Comparison of ENCODE assay signal across 20 mouse cellular contexts in genomic region chr2:6507071-6507470, GRCm38 (mm10).
DNase-seq lines count a peak whose midpoint lies in the region; ATAC-seq lines count a peak whose summit lies in the region.
"Had no signal": no experiment of that assay in that cellular context is flagged by ENCODE, and none has a peak within 500 bp of the region (broad histone marks: within the 10 kb centered on the region; RNA-seq: fewer than 3 reads in every experiment).

No protein-coding gene starts in this region.

- H3K4me1 ChIP-seq in forebrain, embryonic 11.5 days (replicated peaks; ENCODE audit: control insufficient read depth, insufficient read depth, low read length), result 0 out of 2 replicates have a peak, but pooled peaks cover 2% of the 10 kb centered on the region
- H3K4me1 ChIP-seq in forebrain, embryonic 12.5 days, result peaks cover 10% of the 10 kb centered on the region; the same call in 1 of the 2 replicates
- H3K4me1 ChIP-seq in kidney, embryonic 14.5 days (ENCODE audit: control insufficient read depth, insufficient read depth, low read length), result no peaks in the 10 kb centered on the region; the same call in 1 of the 2 replicates
- peaks cover 14% of the 10 kb centered on the region for H3K4me1 ChIP-seq in embryonic facial prominence, embryonic 13.5 days
- peaks cover 21% of the 10 kb centered on the region for H3K4me1 ChIP-seq in neural tube, embryonic 12.5 days

- no peak for ATAC-seq in forebrain, embryonic 11.5 days (replicated peaks; ENCODE audit: low FRiP score)
- no peak for ATAC-seq in forebrain, embryonic 12.5 days (ENCODE audit: low FRiP score)
- ATAC-seq in kidney, embryonic 14.5 days (ENCODE audit: low FRiP score, low TSS enrichment), result no peak; the same call in 1 of the 2 replicates
- ATAC-seq in embryonic facial prominence, embryonic 13.5 days (ENCODE audit: insufficient number of reproducible peaks, insufficient read depth, low FRiP score, low TSS enrichment, low read depth), result no peak
- ATAC-seq in neural tube, embryonic 12.5 days (ENCODE audit: low FRiP score, low read depth), result no peak
- ATAC-seq: activated CD4-positive, CD25-positive, alpha-beta regulatory T cell, adult 4 months; intestine, embryonic 16.5 days had no signal

- H3K4me2 ChIP-seq in forebrain, embryonic 11.5 days (ENCODE audit: low read depth, low read length, severe bottlenecking), result no peak overlapping the region
- H3K4me2 ChIP-seq in forebrain, embryonic 12.5 days, result no peak overlapping the region
- no peak overlapping the region for H3K4me2 ChIP-seq in kidney, embryonic 14.5 days (replicated peaks; ENCODE audit: low read depth, low read length)
- H3K4me2 ChIP-seq in embryonic facial prominence, embryonic 13.5 days, result no peak overlapping the region
- no peak overlapping the region for H3K4me2 ChIP-seq in neural tube, embryonic 12.5 days (replicated peaks)
- H3K4me2 ChIP-seq: embryonic facial prominence, embryonic 12.5 days; midbrain, embryonic 13.5 days had no signal

- 48% methylated on average over 3 of the region's 3 CpGs for WGBS in forebrain, embryonic 11.5 days
- 65% methylated on average over 3 of the region's 3 CpGs for WGBS in forebrain, embryonic 12.5 days
- 52% methylated on average over 3 of the region's 3 CpGs for WGBS in kidney, embryonic 14.5 days
- 57% methylated on average over 3 of the region's 3 CpGs for WGBS in embryonic facial prominence, embryonic 13.5 days
- 54% methylated on average over 3 of the region's 3 CpGs for WGBS in neural tube, embryonic 12.5 days

- H3K9me3 ChIP-seq in forebrain, embryonic 11.5 days (ENCODE audit: control insufficient read depth, low read length), result no peaks in the 10 kb centered on the region
- no peaks in the 10 kb centered on the region for H3K9me3 ChIP-seq in forebrain, embryonic 12.5 days
- no peaks in the 10 kb centered on the region for H3K9me3 ChIP-seq in kidney, embryonic 14.5 days (ENCODE audit: control insufficient read depth, low read length)
- no peaks in the 10 kb centered on the region for H3K9me3 ChIP-seq in embryonic facial prominence, embryonic 13.5 days
- H3K9me3 ChIP-seq in neural tube, embryonic 12.5 days, result no peaks in the 10 kb centered on the region
- H3K9me3 ChIP-seq: embryonic facial prominence, embryonic 12.5 days; midbrain, embryonic 13.5 days had no signal

- no peak overlapping the region for H3K4me3 ChIP-seq in forebrain, embryonic 11.5 days (ENCODE audit: low read depth, low read length)
- H3K4me3 ChIP-seq in forebrain, embryonic 12.5 days (replicated peaks), result no peak overlapping the region
- H3K4me3 ChIP-seq in kidney, embryonic 14.5 days (ENCODE audit: low read length), result no peak overlapping the region
- no peak overlapping the region for H3K4me3 ChIP-seq in embryonic facial prominence, embryonic 13.5 days
- H3K4me3 ChIP-seq in neural tube, embryonic 12.5 days, result no peak overlapping the region
- H3K4me3 ChIP-seq: embryonic facial prominence, embryonic 12.5 days; left cerebral cortex, adult 2 months; midbrain, embryonic 13.5 days had no signal

- H3K36me3 ChIP-seq in forebrain, embryonic 11.5 days (ENCODE audit: control insufficient read depth, insufficient read depth, low read length), result no peaks in the 10 kb centered on the region
- no peaks in the 10 kb centered on the region for H3K36me3 ChIP-seq in forebrain, embryonic 12.5 days (replicated peaks)
- no peaks in the 10 kb centered on the region for H3K36me3 ChIP-seq in kidney, embryonic 14.5 days (ENCODE audit: control insufficient read depth, insufficient read depth, low read length)
- H3K36me3 ChIP-seq in embryonic facial prominence, embryonic 13.5 days, result no peaks in the 10 kb centered on the region
- no peaks in the 10 kb centered on the region for H3K36me3 ChIP-seq in neural tube, embryonic 12.5 days
- H3K36me3 ChIP-seq: embryonic facial prominence, embryonic 12.5 days; midbrain, embryonic 13.5 days had no signal

- H3K27me3 ChIP-seq in forebrain, embryonic 11.5 days (ENCODE audit: control insufficient read depth, insufficient read depth, low read length), result no peaks in the 10 kb centered on the region
- no peaks in the 10 kb centered on the region for H3K27me3 ChIP-seq in forebrain, embryonic 12.5 days
- H3K27me3 ChIP-seq in kidney, embryonic 14.5 days (ENCODE audit: control insufficient read depth, insufficient read depth, low read length), result no peaks in the 10 kb centered on the region
- H3K27me3 ChIP-seq in embryonic facial prominence, embryonic 13.5 days, result no peaks in the 10 kb centered on the region
- no peaks in the 10 kb centered on the region for H3K27me3 ChIP-seq in neural tube, embryonic 12.5 days (replicated peaks)
- H3K27me3 ChIP-seq: embryonic facial prominence, embryonic 12.5 days; midbrain, embryonic 13.5 days had no signal

- DNase-seq in forebrain, embryonic 11.5 days (ENCODE audit: low spot score), result peak; percentile 34
- no peak for DNase-seq in kidney, postnatal 4 days
- DNase-seq in adrenal gland, adult 18-20 months (ENCODE audit: low spot score in 2 of 2), result no peak
- DNase-seq: adrenal gland, postnatal 36 days; cerebellum, adult 9-11 months; gastrocnemius, postnatal 10 days; heart, postnatal 14 days; kidney, postnatal 25 days; liver; lung, adult 2 months; right cerebral cortex, adult 18-20 months had no signal

- no peak overlapping the region for H3K9ac ChIP-seq in forebrain, embryonic 11.5 days (ENCODE audit: low read length)
- H3K9ac ChIP-seq in forebrain, embryonic 12.5 days, result no peak overlapping the region
- no peak overlapping the region for H3K9ac ChIP-seq in kidney, embryonic 14.5 days (ENCODE audit: low read depth, low read length)
- no peak overlapping the region for H3K9ac ChIP-seq in embryonic facial prominence, embryonic 13.5 days
- H3K9ac ChIP-seq in neural tube, embryonic 12.5 days, result no peak overlapping the region
- H3K9ac ChIP-seq: embryonic facial prominence, embryonic 12.5 days; midbrain, embryonic 13.5 days had no signal

- no peak overlapping the region for H3K27ac ChIP-seq in forebrain, embryonic 11.5 days (ENCODE audit: low read depth, low read length)
- H3K27ac ChIP-seq in forebrain, embryonic 12.5 days, result no peak overlapping the region
- peak overlapping the region; percentile 13; the same call in 1 of the 2 replicates for H3K27ac ChIP-seq in kidney, embryonic 14.5 days (ENCODE audit: low read depth, low read length)
- 0 out of 2 replicates have a peak overlapping the region, but pooled peaks have one; percentile 62 for H3K27ac ChIP-seq in embryonic facial prominence, embryonic 13.5 days
- H3K27ac ChIP-seq in neural tube, embryonic 12.5 days, result peak overlapping the region; percentile 37; the same call in 1 of the 2 replicates
- H3K27ac ChIP-seq: left cerebral cortex, adult 2 months had no signal

Comparison
In these comparisons a context has a peak if more than half of its experiments do, and no peak if none do; other contexts are left out.
1. H3K27ac ChIP-seq: peak in kidney, embryonic 14.5 days (single experiment), embryonic facial prominence, embryonic 13.5 days (single experiment) and neural tube, embryonic 12.5 days (single experiment); none in forebrain, embryonic 11.5 days (single experiment) and forebrain, embryonic 12.5 days (single experiment).